Comparison of ENCODE assay signal across 19 mouse cellular contexts in the genomic region with DNA sequence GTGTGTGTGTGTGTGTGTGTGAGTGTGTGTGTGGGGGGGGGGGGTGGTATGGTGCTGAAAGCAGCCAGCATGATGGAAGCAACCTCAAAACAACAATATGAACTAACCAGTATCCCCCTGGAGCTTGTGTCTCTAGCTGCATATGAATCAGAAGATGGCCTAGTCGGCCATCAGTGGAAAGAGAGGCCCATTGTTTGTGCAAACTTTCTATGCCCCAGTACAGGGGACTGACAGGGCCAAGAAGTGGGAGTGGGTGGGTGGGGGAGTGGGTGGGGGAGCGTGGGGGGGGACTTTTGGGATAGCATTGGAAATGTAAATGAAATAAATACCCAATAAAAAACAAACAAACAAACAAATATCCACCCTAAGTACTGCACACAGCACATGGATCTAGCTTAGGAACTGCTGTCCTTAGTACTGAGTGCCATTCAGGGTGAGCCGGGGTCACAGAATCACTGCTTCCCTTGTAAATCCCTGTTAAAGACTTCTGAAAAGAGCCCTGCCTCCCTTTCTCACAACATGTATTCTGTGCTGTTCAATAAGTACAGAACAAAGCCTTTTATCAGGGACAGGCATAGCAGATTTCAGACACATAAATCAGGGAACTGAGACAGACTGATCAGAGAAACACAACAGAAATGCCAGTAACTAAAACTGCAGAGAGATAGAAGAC.
DNase-seq lines count a peak whose midpoint lies in the region; ATAC-seq and TF ChIP-seq lines count a peak whose summit lies in the region.
"Had no signal": no experiment of that assay in that cellular context is flagged by ENCODE, and none has a peak within 500 bp of the region (broad histone marks: within the 10 kb centered on the region; RNA-seq: fewer than 3 reads in every experiment).

No protein-coding gene starts in this region.

- H3K9ac ChIP-seq in forebrain, postnatal 0 days, result no peak overlapping the region
- no peak overlapping the region for H3K9ac ChIP-seq in midbrain, embryonic 11.5 days (ENCODE audit: low read length)
- no peak overlapping the region for H3K9ac ChIP-seq in midbrain, postnatal 0 days (replicated peaks; ENCODE audit: low read length, poor library complexity, severe bottlenecking)
- H3K9ac ChIP-seq in neural tube, embryonic 14.5 days (replicated peaks; ENCODE audit: low read depth, low read length), result no peak overlapping the region
- no peak overlapping the region for H3K9ac ChIP-seq in liver, embryonic 12.5 days
- H3K9ac ChIP-seq: heart, embryonic 15.5 days; limb, embryonic 12.5 days; liver, embryonic 14.5 days had no signal

- no peaks in the 10 kb centered on the region for H3K36me3 ChIP-seq in forebrain, embryonic 10.5 days (replicated peaks)
- no peaks in the 10 kb centered on the region for H3K36me3 ChIP-seq in forebrain, postnatal 0 days (ENCODE audit: insufficient read depth)
- H3K36me3 ChIP-seq in midbrain, embryonic 11.5 days (ENCODE audit: control insufficient read depth, insufficient read depth, low read length), result no peaks in the 10 kb centered on the region
- H3K36me3 ChIP-seq in midbrain, postnatal 0 days (ENCODE audit: insufficient read depth, low read length), result no peaks in the 10 kb centered on the region
- no peaks in the 10 kb centered on the region for H3K36me3 ChIP-seq in neural tube, embryonic 14.5 days (ENCODE audit: control insufficient read depth, insufficient read depth, low read length)
- H3K36me3 ChIP-seq in liver, embryonic 12.5 days, result no peaks in the 10 kb centered on the region
- H3K36me3 ChIP-seq: heart, embryonic 15.5 days; limb, embryonic 12.5 days had no signal

- no peaks in the 10 kb centered on the region for H3K27me3 ChIP-seq in forebrain, embryonic 10.5 days (ENCODE audit: poor library complexity, severe bottlenecking)
- no peaks in the 10 kb centered on the region for H3K27me3 ChIP-seq in forebrain, postnatal 0 days (ENCODE audit: insufficient read depth, low read length)
- no peaks in the 10 kb centered on the region for H3K27me3 ChIP-seq in midbrain, embryonic 11.5 days (ENCODE audit: control insufficient read depth, insufficient read depth, low read length)
- no peaks in the 10 kb centered on the region for H3K27me3 ChIP-seq in midbrain, postnatal 0 days (ENCODE audit: insufficient read depth, low read length)
- H3K27me3 ChIP-seq in neural tube, embryonic 14.5 days (ENCODE audit: control insufficient read depth, insufficient read depth, low read length), result no peaks in the 10 kb centered on the region
- H3K27me3 ChIP-seq in liver, embryonic 12.5 days (replicated peaks), result no peaks in the 10 kb centered on the region
- H3K27me3 ChIP-seq: CH12.LX; heart, embryonic 15.5 days; limb, embryonic 12.5 days had no signal

- no peak overlapping the region for H3K4me2 ChIP-seq in forebrain, postnatal 0 days (ENCODE audit: low read depth)
- no peak overlapping the region for H3K4me2 ChIP-seq in midbrain, embryonic 11.5 days
- no peak overlapping the region for H3K4me2 ChIP-seq in midbrain, postnatal 0 days (ENCODE audit: low read depth, low read length, poor library complexity, severe bottlenecking)
- no peak overlapping the region for H3K4me2 ChIP-seq in neural tube, embryonic 14.5 days (ENCODE audit: low read depth, low read length)
- no peak overlapping the region for H3K4me2 ChIP-seq in liver, embryonic 12.5 days
- H3K4me2 ChIP-seq: heart, embryonic 15.5 days; limb, embryonic 12.5 days had no signal

- no peak overlapping the region for H3K4me3 ChIP-seq in forebrain, embryonic 10.5 days
- no peak overlapping the region for H3K4me3 ChIP-seq in forebrain, postnatal 0 days (ENCODE audit: low read depth, low read length)
- no peak overlapping the region for H3K4me3 ChIP-seq in midbrain, embryonic 11.5 days (ENCODE audit: low read depth, low read length)
- H3K4me3 ChIP-seq in midbrain, postnatal 0 days (ENCODE audit: low read depth, low read length), result no peak overlapping the region
- H3K4me3 ChIP-seq in neural tube, embryonic 14.5 days (ENCODE audit: low read depth, low read length), result no peak overlapping the region
- no peak overlapping the region for H3K4me3 ChIP-seq in liver, embryonic 12.5 days
- H3K4me3 ChIP-seq: heart, adult 2 months; heart, embryonic 15.5 days; limb, embryonic 12.5 days had no signal

- no peaks in the 10 kb centered on the region for H3K9me3 ChIP-seq in forebrain, embryonic 10.5 days
- no peaks in the 10 kb centered on the region for H3K9me3 ChIP-seq in forebrain, postnatal 0 days (ENCODE audit: low read length)
- no peaks in the 10 kb centered on the region for H3K9me3 ChIP-seq in midbrain, embryonic 11.5 days (ENCODE audit: control insufficient read depth, low read length)
- H3K9me3 ChIP-seq in midbrain, postnatal 0 days (ENCODE audit: low read length), result no peaks in the 10 kb centered on the region
- H3K9me3 ChIP-seq in neural tube, embryonic 14.5 days (ENCODE audit: control insufficient read depth, low read length), result no peaks in the 10 kb centered on the region
- no peaks in the 10 kb centered on the region for H3K9me3 ChIP-seq in liver, embryonic 12.5 days (replicated peaks)
- H3K9me3 ChIP-seq: heart, embryonic 15.5 days; limb, embryonic 12.5 days had no signal

- TF ChIP-seq CTCF in forebrain, postnatal 0 days (IDR thresholded peaks at IDR 0.05; ENCODE audit: low read depth), result no peak
- TF ChIP-seq CTCF in midbrain, postnatal 0 days (IDR thresholded peaks at IDR 0.05), result no peak

- 0 out of 2 replicates have a peak overlapping the region, but pooled peaks have one; percentile 35 for H3K27ac ChIP-seq in forebrain, embryonic 10.5 days
- no peak overlapping the region for H3K27ac ChIP-seq in forebrain, postnatal 0 days (ENCODE audit: low read depth, low read length)
- no peak overlapping the region for H3K27ac ChIP-seq in midbrain, embryonic 11.5 days (ENCODE audit: low read depth, low read length)
- no peak overlapping the region for H3K27ac ChIP-seq in midbrain, postnatal 0 days (ENCODE audit: low read depth, low read length)
- H3K27ac ChIP-seq in neural tube, embryonic 14.5 days (ENCODE audit: low read depth, low read length), result no peak overlapping the region
- H3K27ac ChIP-seq in liver, embryonic 12.5 days, result no peak overlapping the region
- H3K27ac ChIP-seq: heart, adult 2 months; heart, embryonic 15.5 days; limb, embryonic 12.5 days; liver, embryonic 14.5 days had no signal

- ATAC-seq in forebrain, postnatal 0 days, result no peak
- ATAC-seq in midbrain, embryonic 11.5 days (ENCODE audit: low FRiP score), result peak; percentile 88
- no peak for ATAC-seq in midbrain, postnatal 0 days (ENCODE audit: low FRiP score)
- peak; percentile 71; the same call in 1 of the 2 replicates for ATAC-seq in neural tube, embryonic 14.5 days (ENCODE audit: low read depth)
- no peak for ATAC-seq in liver, embryonic 12.5 days
- ATAC-seq: intestine, postnatal 0 days had no signal

- H3K4me1 ChIP-seq in forebrain, embryonic 10.5 days, result peaks cover 14% of the 10 kb centered on the region
- no peaks in the 10 kb centered on the region for H3K4me1 ChIP-seq in forebrain, postnatal 0 days (ENCODE audit: insufficient read depth)
- H3K4me1 ChIP-seq in midbrain, embryonic 11.5 days (ENCODE audit: control insufficient read depth, insufficient read depth, low read length), result peaks cover 6% of the 10 kb centered on the region; the same call in 1 of the 2 replicates
- no peaks in the 10 kb centered on the region for H3K4me1 ChIP-seq in midbrain, postnatal 0 days (ENCODE audit: insufficient read depth, low read length)
- no peaks in the 10 kb centered on the region for H3K4me1 ChIP-seq in neural tube, embryonic 14.5 days (ENCODE audit: control insufficient read depth, insufficient read depth, low read length)
- no peaks in the 10 kb centered on the region for H3K4me1 ChIP-seq in liver, embryonic 12.5 days
- H3K4me1 ChIP-seq: heart, embryonic 15.5 days had no signal

- DNase-seq in forebrain, embryonic 10.5 days (ENCODE audit: extremely low spot score, low spot score), result no peak
- DNase-seq in forebrain, postnatal 0 days, result no peak
- DNase-seq in midbrain, embryonic 11.5 days (ENCODE audit: low spot score, missing footprints), result peak; percentile 84
- DNase-seq in midbrain, postnatal 0 days (ENCODE audit: low spot score), result no peak
- DNase-seq in mesoderm, embryonic 11.5 days (ENCODE audit: low read depth, low spot score), result peak; percentile 76
- DNase-seq in kidney, adult 18-20 months, result no peak
- DNase-seq: cerebellum, adult 11-12 months; cerebellum, postnatal 36 days; gastrocnemius, postnatal 14 days; heart, adult 2 months; kidney, postnatal 25 days; layer of hippocampus, adult 9-11 months had no signal

- 38% methylated on average over 3 of the region's 3 CpGs for WGBS in forebrain, embryonic 10.5 days
- 40% methylated on average over 3 of the region's 3 CpGs for WGBS in forebrain, postnatal 0 days
- WGBS in midbrain, embryonic 11.5 days, result 21% methylated on average over 3 of the region's 3 CpGs
- WGBS in midbrain, postnatal 0 days, result 20% methylated on average over 3 of the region's 3 CpGs
- WGBS in neural tube, embryonic 14.5 days, result 12% methylated on average over 3 of the region's 3 CpGs
- 50% methylated on average over 3 of the region's 3 CpGs for WGBS in liver, embryonic 12.5 days (ENCODE audit: insufficient replicate concordance)

Comparison
In these comparisons a context has a peak if more than half of its experiments do, and no peak if none do; other contexts are left out.
1. DNase-seq: peak in midbrain, embryonic 11.5 days (single experiment) and mesoderm, embryonic 11.5 days (single experiment); none in forebrain, embryonic 10.5 days (single experiment), forebrain, postnatal 0 days (single experiment), midbrain, postnatal 0 days (single experiment) and kidney, adult 18-20 months (single experiment).
2. ATAC-seq: peak in midbrain, embryonic 11.5 days (single experiment) and neural tube, embryonic 14.5 days (single experiment); none in forebrain, postnatal 0 days (single experiment), midbrain, postnatal 0 days (single experiment) and liver, embryonic 12.5 days (single experiment).